Mouse (Mus musculus) hindbrain, embryonic 11.5 days (tissue): ENCODE data around the gene Yipf3. TPM values are rescaled to one million over a fixed set of nuclear protein-coding genes. Genes with fewer than 3 reads are reported as not detected.

Source experiments
- ATAC-seq: fragments of 200-750 bp; cut with Nextera tagmentation; 2 replicates; pipeline ENCODE4 v1.8.0; 2017; ENCODE audit warnings: mild to moderate bottlenecking, moderate TSS enrichment, moderate library complexity; ENCODE audit not compliant: low FRiP score
- DNase-seq: peaks from one replicate; pipeline ENCODE4 v3.0.0-alpha.2; 2015; ENCODE audit warnings: low spot score
- H3K27ac ChIP-seq: fragments of 300-500 bp; sonication (generic); 2 replicates; pipeline ENCODE4 v1.5.1; 2014; ENCODE audit warnings: mild to moderate bottlenecking, low read depth, low read length
- H3K27me3 ChIP-seq: fragments of 300-500 bp; sonication (generic); 2 replicates; pipeline ENCODE4 v1.6.1; 2014; ENCODE audit warnings: mild to moderate bottlenecking, low read length, moderate library complexity, mixed read lengths; ENCODE audit not compliant: control insufficient read depth, insufficient read depth
- H3K36me3 ChIP-seq: fragments of 300-500 bp; sonication (generic); 2 replicates; pipeline ENCODE4 v1.6.1; 2014; ENCODE audit warnings: mild to moderate bottlenecking, low read length, moderate library complexity, mixed read lengths; ENCODE audit not compliant: control insufficient read depth, insufficient read depth
- H3K4me1 ChIP-seq: fragments of 300-500 bp; sonication (generic); replicated peaks from 2 replicates; pipeline ENCODE4 v1.6.1; 2014; ENCODE audit warnings: low read length, mixed read lengths; ENCODE audit not compliant: control insufficient read depth, insufficient read depth
- H3K4me2 ChIP-seq: fragments of 300-500 bp; sonication (generic); replicated peaks from 2 replicates; pipeline ENCODE4 v1.6.1; 2014; ENCODE audit warnings: mild to moderate bottlenecking, low read depth, low read length
- H3K4me3 ChIP-seq: fragments of 300-500 bp; sonication (generic); 2 replicates; pipeline ENCODE4 v1.5.1; 2014; ENCODE audit warnings: low read depth, low read length
- H3K9ac ChIP-seq: fragments of 300-500 bp; sonication (generic); 2 replicates; pipeline ENCODE4 v1.6.1; 2014; ENCODE audit warnings: low read depth, low read length
- H3K9me3 ChIP-seq: fragments of 300-500 bp; sonication (generic); 2 replicates; pipeline ENCODE4 v1.6.1; 2016; ENCODE audit warnings: low read length; ENCODE audit not compliant: control insufficient read depth
- WGBS: fragments of 180-500 bp; shearing (Covaris S2); extraction: QIAGEN DNeasy Blood & Tissue Kit; methylation state at CpG from one replicate; pipeline ENCODE4 v1.1.7; 2014; 5-methylcytosine and 5-hydroxymethylcytosine counted together
- microRNA counts: library from miRNA; unstranded; fragments of <30 nt; microRNA quantifications from one replicate; lab custom pipeline; 2015
- polyA plus RNA-seq: library from polyadenylated mRNA; unstranded; fragments of >200 nt; fragmentation: Nextera tagmentation; extraction: Ambion mirVana; gene quantifications from 2 replicates; pipeline ENCODE4 v1.2.1, GENCODE M21; 2014

Gene Yipf3
- polyA plus RNA-seq, 1 experiment from 2014 or later, result 64.7 TPM

DNA sequence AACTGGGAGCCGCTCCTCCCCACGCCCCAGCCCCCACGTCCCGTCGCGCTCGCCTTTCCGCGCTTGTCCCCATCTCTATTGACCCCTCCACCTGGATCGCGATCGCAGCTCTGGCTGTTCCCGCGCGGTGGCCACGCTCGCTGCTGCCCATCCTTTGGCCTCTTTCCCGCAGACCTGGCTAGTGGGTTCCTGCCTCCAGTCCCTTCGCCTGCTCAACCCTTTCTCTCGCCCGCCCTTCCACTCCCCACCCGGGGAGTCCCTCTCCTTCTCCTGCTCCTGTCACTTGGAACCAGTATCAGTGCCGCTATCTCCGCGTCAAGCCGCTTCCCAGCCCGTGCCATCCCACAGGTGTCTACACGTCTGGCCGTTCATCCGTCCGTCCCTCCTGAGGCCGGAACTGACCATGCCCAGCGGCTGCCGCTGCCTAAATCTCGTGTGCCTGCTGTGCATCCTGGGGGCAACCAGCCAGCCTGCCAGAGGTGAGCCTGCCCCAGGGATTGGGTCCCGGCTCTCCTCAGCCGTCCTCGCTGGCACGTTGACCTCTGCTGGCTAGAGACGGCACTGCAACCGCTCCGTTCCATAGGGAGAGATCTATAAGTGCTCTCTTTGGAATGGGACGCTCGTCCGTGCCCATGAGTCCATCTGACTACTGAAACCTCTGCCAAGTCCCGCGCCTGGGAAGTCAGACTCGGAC lies 50.5 kb downstream of the Yipf3 start:
- Histone ChIP-seq H3K9me3 (no peaks in the 10 kb centered on the region), H3K9ac (peak overlapping the region; percentile 58), H3K36me3 (no peaks in the 10 kb centered on the region), H3K4me1 (peaks cover 12% of the 10 kb centered on the region; the same call in 1 of the 2 replicates), H3K4me3 (peak overlapping the region; percentile 60), H3K4me2 (peak overlapping the region; percentile 100), H3K27me3 (peaks cover 40% of the 10 kb centered on the region), H3K27ac (no peak overlapping the region)
- DNase-seq (peak; percentile 94), ATAC-seq (peak; percentile 80)
- WGBS, result under 1% methylated on average over 48 of the region's 48 CpGs

- H3K4me2 ChIP-seq, result no peak overlapping the region
- DNase-seq, result no peak
- no peak overlapping the region for H3K4me3 ChIP-seq
- peaks cover 23% of the 10 kb centered on the region for H3K27me3 ChIP-seq
- H3K9ac ChIP-seq, result no peak overlapping the region
- no peaks in the 10 kb centered on the region for H3K9me3 ChIP-seq
- H3K4me1 ChIP-seq, result peaks cover 12% of the 10 kb centered on the region; the same call in 1 of the 2 replicates
- WGBS, result 81% methylated on average over 12 of the region's 12 CpGs
- H3K27ac ChIP-seq, result no peak overlapping the region
- H3K36me3 ChIP-seq, result no peaks in the 10 kb centered on the region
- ATAC-seq, result no peak
Measured at GRCm38 (mm10) chr17:46301892-46302291, 54.0 kb downstream of the Yipf3 start.

MicroRNA genes within 50 kb of the gene (microRNA counts, 519-probe panel; counts per million panel counts)
- microRNA mmu-miR-693-3p (lab: Ali Mortazavi, UCI) (not detected), microRNA mmu-miR-693-5p (lab: Ali Mortazavi, UCI) (not detected)

Other genes with a start within 250 kb of the Yipf3 start
- gene Vegfa, start 215.7 kb upstream of the Yipf3 start, polyA plus RNA-seq, result 2.6 and 6.2 TPM in 2 replicates
- gene Mrps18a, start 137.1 kb upstream of the Yipf3 start, polyA plus RNA-seq, result 122 and 130 TPM in 2 replicates
- gene Rsph9, start 103.9 kb upstream of the Yipf3 start, polyA plus RNA-seq, result 17.6 and 20.1 TPM in 2 replicates
- gene Mad2l1bp, start 94.5 kb upstream of the Yipf3 start, polyA plus RNA-seq, result 37.9 and 38.0 TPM in 2 replicates
- gene Gtpbp2, start 87.0 kb upstream of the Yipf3 start, polyA plus RNA-seq, result 23.3 and 27.2 TPM in 2 replicates
- 10.4 and 10.7 TPM in 2 replicates for gene Polh, start 45.4 kb upstream of the Yipf3 start, polyA plus RNA-seq
- 60.6 and 69.1 TPM in 2 replicates for gene Xpo5, start 45.3 kb upstream of the Yipf3 start, polyA plus RNA-seq
- gene Polr1c, start within 50 bp of the Yipf3 start, polyA plus RNA-seq, result 100 and 113 TPM in 2 replicates
- 3.1 and 3.4 TPM in 2 replicates for gene Lrrc73, start 5.5 kb downstream of the Yipf3 start, polyA plus RNA-seq
- 43.4 and 47.4 TPM in 2 replicates for gene Tjap1, start 34.9 kb downstream of the Yipf3 start, polyA plus RNA-seq
- 1.3 and 1.8 TPM in 2 replicates for gene Dlk2, start 49.3 kb downstream of the Yipf3 start, polyA plus RNA-seq
- gene Abcc10, start 80.3 kb downstream of the Yipf3 start, polyA plus RNA-seq, result 3.8 and 4.8 TPM in 2 replicates
- gene Zfp318, start 135.7 kb downstream of the Yipf3 start, polyA plus RNA-seq, result 16.5 and 20.7 TPM in 2 replicates
- gene Crip3, start 180.8 kb downstream of the Yipf3 start, polyA plus RNA-seq, result 0.74 and 0.86 TPM in 2 replicates
- not detected in 2 replicates for gene Slc22a7, start 190.4 kb downstream of the Yipf3 start, polyA plus RNA-seq
- 2.3 and 2.4 TPM in 2 replicates for gene Ttbk1, start 239.6 kb downstream of the Yipf3 start, polyA plus RNA-seq
- 59.7 and 64.7 TPM in 2 replicates for gene Dnph1, start 248.6 kb downstream of the Yipf3 start, polyA plus RNA-seq